Mouse (Mus musculus): ENCODE results near the gene Kif24.
A peak's percentile ranks its signal among the peaks of the same experiment; 100 is the strongest.
"Not testable (repeated sequence)": the region's sequence is repeated elsewhere in the genome, so short reads cannot be mapped to it uniquely, and the experiment has no call there.

Gene Kif24

GRCm38 (mm10) chr4:41470684-41471383 is 6.1 kb upstream of the Kif24 start:
- DNase-seq (ENCODE audit: low read depth, low spot score): no peak

GRCm38 (mm10) chr4:41470051-41470683 is 5.5 kb upstream of the Kif24 start:
- DNase-seq (ENCODE audit: low read depth, low spot score): no peak
- no peaks in the 10 kb centered on the region for H3K36me3 ChIP-seq (ENCODE audit: control insufficient read depth, insufficient read depth, low read length, poor library complexity, severe bottlenecking)

More at GRCm38 (mm10) chr4:41470684-41471383, 6.1 kb upstream of the Kif24 start:
- Histone ChIP-seq H3K36me3 (ENCODE audit: control insufficient read depth, insufficient read depth, low read length, poor library complexity, severe bottlenecking) (no peaks in the 10 kb centered on the region), H3K27me3 (ENCODE audit: control insufficient read depth, insufficient read depth, low read length, poor library complexity, severe bottlenecking) (no peaks in the 10 kb centered on the region)

GRCm38 (mm10) chr4:41469199-41469598 is 4.5 kb upstream of the Kif24 start:
- no peaks in the 10 kb centered on the region for H3K36me3 ChIP-seq (ENCODE audit: control insufficient read depth, insufficient read depth, low read length, poor library complexity, severe bottlenecking)
- H3K27me3 ChIP-seq (ENCODE audit: control insufficient read depth, insufficient read depth, low read length, poor library complexity, severe bottlenecking): no peaks in the 10 kb centered on the region
- DNase-seq (ENCODE audit: low read depth, low spot score): no peak

More at GRCm38 (mm10) chr4:41470051-41470683, 5.5 kb upstream of the Kif24 start:
- H3K27me3 ChIP-seq (ENCODE audit: control insufficient read depth, insufficient read depth, low read length, poor library complexity, severe bottlenecking): no peaks in the 10 kb centered on the region

- DNase-seq (ENCODE audit: low read depth, low spot score): peak; percentile 61
- Histone ChIP-seq H3K27me3 (ENCODE audit: control insufficient read depth, insufficient read depth, low read length, poor library complexity, severe bottlenecking) (no peaks in the 10 kb centered on the region), H3K36me3 (ENCODE audit: control insufficient read depth, insufficient read depth, low read length, poor library complexity, severe bottlenecking) (no peaks in the 10 kb centered on the region)
Measured at GRCm38 (mm10) chr4:41468396-41469080, 3.9 kb upstream of the Kif24 start.

- Histone ChIP-seq H3K27me3 (ENCODE audit: control insufficient read depth, insufficient read depth, low read length, poor library complexity, severe bottlenecking) (no peaks in the 10 kb centered on the region), H3K36me3 (ENCODE audit: control insufficient read depth, insufficient read depth, low read length, poor library complexity, severe bottlenecking) (no peaks in the 10 kb centered on the region)
- peak; percentile 44 for DNase-seq (ENCODE audit: low read depth, low spot score)
Measured at GRCm38 (mm10) chr4:41465287-41465665, 589 bp upstream of the Kif24 start.

GRCm38 (mm10) chr4:41463051-41463738 is 1.5 kb downstream of the Kif24 start:
- H3K27me3 ChIP-seq (ENCODE audit: control insufficient read depth, insufficient read depth, low read length, poor library complexity, severe bottlenecking); H3K36me3 ChIP-seq (ENCODE audit: control insufficient read depth, insufficient read depth, low read length, poor library complexity, severe bottlenecking): not testable (repeated sequence)
- peak; percentile 3 for DNase-seq (ENCODE audit: low read depth, low spot score)

- DNase-seq (ENCODE audit: low read depth, low spot score): no peak
- H3K27me3 ChIP-seq (ENCODE audit: control insufficient read depth, insufficient read depth, low read length, poor library complexity, severe bottlenecking): no peaks in the 10 kb centered on the region
Measured at GRCm38 (mm10) chr4:41460690-41461089, 4.0 kb downstream of the Kif24 start.

GRCm38 (mm10) chr4:41447595-41447994 is 17.1 kb downstream of the Kif24 start:
- DNase-seq (ENCODE audit: low read depth, low spot score): no peak
- Histone ChIP-seq H3K27me3 (ENCODE audit: control insufficient read depth, insufficient read depth, low read length, poor library complexity, severe bottlenecking) (no peaks in the 10 kb centered on the region), H3K36me3 (ENCODE audit: control insufficient read depth, insufficient read depth, low read length, poor library complexity, severe bottlenecking) (0 out of 2 replicates have a peak, but pooled peaks cover 1% of the 10 kb centered on the region)

More at GRCm38 (mm10) chr4:41460690-41461089, 4.0 kb downstream of the Kif24 start:
- H3K36me3 ChIP-seq (ENCODE audit: control insufficient read depth, insufficient read depth, low read length, poor library complexity, severe bottlenecking): no peaks in the 10 kb centered on the region

- H3K27me3 ChIP-seq (ENCODE audit: control insufficient read depth, insufficient read depth, low read length, poor library complexity, severe bottlenecking): no peaks in the 10 kb centered on the region
- DNase-seq (ENCODE audit: low read depth, low spot score): no peak
- 0 out of 2 replicates have a peak, but pooled peaks cover 1% of the 10 kb centered on the region for H3K36me3 ChIP-seq (ENCODE audit: control insufficient read depth, insufficient read depth, low read length, poor library complexity, severe bottlenecking)
Measured at GRCm38 (mm10) chr4:41442790-41443302, 21.8 kb downstream of the Kif24 start.

GRCm38 (mm10) chr4:41438931-41439330 is 25.8 kb downstream of the Kif24 start:
- Histone ChIP-seq H3K27me3 (ENCODE audit: control insufficient read depth, insufficient read depth, low read length, poor library complexity, severe bottlenecking) (no peaks in the 10 kb centered on the region), H3K36me3 (ENCODE audit: control insufficient read depth, insufficient read depth, low read length, poor library complexity, severe bottlenecking) (no peaks in the 10 kb centered on the region)
- DNase-seq (ENCODE audit: low read depth, low spot score): no peak

- no peaks in the 10 kb centered on the region for H3K36me3 ChIP-seq (ENCODE audit: control insufficient read depth, insufficient read depth, low read length, poor library complexity, severe bottlenecking)
- DNase-seq (ENCODE audit: low read depth, low spot score): no peak
- no peaks in the 10 kb centered on the region for H3K27me3 ChIP-seq (ENCODE audit: control insufficient read depth, insufficient read depth, low read length, poor library complexity, severe bottlenecking)
Measured at GRCm38 (mm10) chr4:41416966-41417365, 47.7 kb downstream of the Kif24 start.

- no peaks in the 10 kb centered on the region for H3K36me3 ChIP-seq (ENCODE audit: control insufficient read depth, insufficient read depth, low read length, poor library complexity, severe bottlenecking)
- H3K27me3 ChIP-seq (ENCODE audit: control insufficient read depth, insufficient read depth, low read length, poor library complexity, severe bottlenecking): no peaks in the 10 kb centered on the region
- no peak for DNase-seq (ENCODE audit: low read depth, low spot score)
Measured at GRCm38 (mm10) chr4:41409341-41409740, 55.3 kb downstream of the Kif24 start.

GRCm38 (mm10) chr4:41407353-41407752 is 57.3 kb downstream of the Kif24 start:
- no peak for DNase-seq (ENCODE audit: low read depth, low spot score)
- no peaks in the 10 kb centered on the region for H3K36me3 ChIP-seq (ENCODE audit: control insufficient read depth, insufficient read depth, low read length, poor library complexity, severe bottlenecking)
- no peaks in the 10 kb centered on the region for H3K27me3 ChIP-seq (ENCODE audit: control insufficient read depth, insufficient read depth, low read length, poor library complexity, severe bottlenecking)

GRCm38 (mm10) chr4:41406597-41406996 is 58.1 kb downstream of the Kif24 start:
- no peak for DNase-seq (ENCODE audit: low read depth, low spot score)
- Histone ChIP-seq H3K36me3 (ENCODE audit: control insufficient read depth, insufficient read depth, low read length, poor library complexity, severe bottlenecking) (no peaks in the 10 kb centered on the region), H3K27me3 (ENCODE audit: control insufficient read depth, insufficient read depth, low read length, poor library complexity, severe bottlenecking) (no peaks in the 10 kb centered on the region)
